Mouse (Mus musculus) midbrain, embryonic 13.5 days (tissue): Measurements from ENCODE around the gene Sdhc. TPM values are rescaled to one million over a fixed set of nuclear protein-coding genes. Genes with fewer than 3 reads are reported as not detected.
A peak's percentile ranks its signal among the peaks of the same experiment; 100 is the strongest.

Source experiments
- ATAC-seq: fragments of 200-750 bp; cut with Nextera tagmentation; 2 replicates; pipeline ENCODE4 v1.8.0; 2017; ENCODE audit warnings: mild to moderate bottlenecking, moderate TSS enrichment, moderate library complexity
- H3K27ac ChIP-seq: fragments of 300-500 bp; sonication (generic); 2 replicates; pipeline ENCODE4 v1.5.1; 2015; ENCODE audit warnings: inconsistent platforms, mild to moderate bottlenecking, moderate library complexity
- H3K27me3 ChIP-seq: fragments of 300-500 bp; sonication (generic); 2 replicates; pipeline ENCODE4 v1.6.1; 2015; ENCODE audit warnings: mild to moderate bottlenecking, inconsistent platforms
- H3K36me3 ChIP-seq: fragments of 300-500 bp; sonication (generic); 2 replicates; pipeline ENCODE4 v1.6.1; 2015; ENCODE audit warnings: mild to moderate bottlenecking, inconsistent platforms
- H3K4me1 ChIP-seq: fragments of 300-500 bp; sonication (generic); replicated peaks from 2 replicates; pipeline ENCODE4 v1.6.1; 2015; ENCODE audit warnings: inconsistent platforms
- H3K4me2 ChIP-seq: fragments of 300-500 bp; sonication (generic); replicated peaks from 2 replicates; pipeline ENCODE4 v1.6.1; 2015; ENCODE audit warnings: moderate library complexity, mild to moderate bottlenecking, inconsistent platforms
- H3K4me3 ChIP-seq: fragments of 300-500 bp; sonication (generic); replicated peaks from 2 replicates; pipeline ENCODE4 v1.5.1; 2015; ENCODE audit warnings: mild to moderate bottlenecking, inconsistent platforms
- H3K9ac ChIP-seq: fragments of 300-500 bp; sonication (generic); replicated peaks from 2 replicates; pipeline ENCODE4 v1.6.1; 2015; ENCODE audit warnings: mild to moderate bottlenecking, inconsistent platforms
- H3K9me3 ChIP-seq: fragments of 300-500 bp; sonication (generic); 2 replicates; pipeline ENCODE4 v1.6.1; 2016; ENCODE audit warnings: mild to moderate bottlenecking, inconsistent platforms
- WGBS: fragments of 180-500 bp; shearing (Covaris S2); methylation state at CpG from one replicate; pipeline ENCODE4 v1.1.7; 2015; 5-methylcytosine and 5-hydroxymethylcytosine counted together
- polyA plus RNA-seq: library from polyadenylated mRNA; unstranded; fragments of >200 nt; fragmentation: Nextera tagmentation; extraction: Ambion mirVana; gene quantifications from 2 replicates; pipeline ENCODE4 v1.2.1, GENCODE M21; 2015

The Sdhc gene
- polyA plus RNA-seq, 1 experiment from 2014 or later: 260 TPM

DNA sequence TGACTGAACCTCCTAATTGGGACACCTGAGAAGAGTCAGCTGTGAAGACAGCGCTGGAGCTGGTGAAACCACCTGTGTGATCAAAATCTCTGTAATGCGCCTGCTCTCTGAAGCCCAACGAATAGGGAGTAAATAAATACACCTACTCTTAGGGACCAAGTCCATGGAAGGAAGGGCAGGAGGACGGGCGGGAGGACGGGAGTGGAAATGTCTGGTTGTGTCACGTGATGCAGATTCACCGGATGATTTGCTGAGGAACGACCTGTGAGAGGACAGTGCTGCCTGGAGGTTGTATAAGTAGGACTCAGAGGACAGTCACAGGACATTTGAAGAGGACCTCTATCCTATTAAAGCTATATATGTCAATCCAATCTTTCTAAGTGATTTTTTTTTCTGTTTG, 40.8 kb downstream of the Sdhc start:
- 40% methylated on average over 9 of the region's 9 CpGs for WGBS
- no peaks in the 10 kb centered on the region for H3K36me3 ChIP-seq

GRCm38 (mm10) chr1:171105226-171105625, 45.2 kb downstream of the Sdhc start:
- no peak for ATAC-seq
- 71% methylated on average over 6 of the region's 6 CpGs for WGBS
- H3K27me3 ChIP-seq: peaks cover 6% of the 10 kb centered on the region; the same call in 1 of the 2 replicates

More for the DNA sequence above, 40.8 kb downstream of the Sdhc start:
- Histone ChIP-seq H3K4me3 (no peak overlapping the region), H3K9ac (no peak overlapping the region), H3K27ac (no peak overlapping the region), H3K27me3 (peaks cover 6% of the 10 kb centered on the region; the same call in 1 of the 2 replicates), H3K9me3 (no peaks in the 10 kb centered on the region), H3K4me2 (no peak overlapping the region), H3K4me1 (peaks cover 16% of the 10 kb centered on the region)
- ATAC-seq: no peak

DNA sequence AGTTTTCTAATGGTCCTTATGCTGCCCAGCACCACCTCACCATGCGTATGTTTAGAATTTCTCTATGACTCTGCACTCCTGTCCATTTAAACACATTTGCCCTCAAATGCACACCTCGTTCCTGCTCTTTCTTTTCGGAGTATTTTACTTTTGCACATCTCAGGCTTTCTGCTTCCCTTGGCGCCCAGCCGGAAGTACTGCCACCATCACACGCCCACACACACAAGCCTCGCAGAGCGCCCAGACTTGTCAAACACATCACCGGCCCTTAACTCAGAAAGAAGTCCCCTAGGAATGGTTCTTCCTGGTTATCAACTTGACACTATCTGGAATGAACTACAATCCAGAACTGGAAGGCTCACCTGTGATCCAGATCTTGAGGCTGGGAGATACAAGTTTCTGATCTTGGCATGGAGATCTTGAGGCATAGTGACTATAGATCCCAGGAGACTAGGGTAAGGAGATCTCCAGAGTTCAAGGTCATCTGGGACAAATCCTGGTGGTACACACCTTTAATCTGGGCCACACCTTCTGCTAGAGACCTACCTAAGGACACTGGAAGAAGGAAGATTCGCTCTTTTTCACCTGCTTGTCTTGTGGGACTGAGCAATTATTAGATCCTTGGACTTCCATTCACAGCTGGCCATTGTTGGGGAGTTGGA, 47.1 kb downstream of the Sdhc start:
- H3K4me2 ChIP-seq: peak overlapping the region; percentile 57
- WGBS: 10% methylated on average over 10 of the region's 10 CpGs
- H3K4me1 ChIP-seq: peaks cover 6% of the 10 kb centered on the region; the same call in 1 of the 2 replicates
- no peaks in the 10 kb centered on the region for H3K36me3 ChIP-seq
- H3K9me3 ChIP-seq: no peaks in the 10 kb centered on the region
- no peak overlapping the region for H3K9ac ChIP-seq
- H3K4me3 ChIP-seq: peak overlapping the region; percentile 63
- no peak for ATAC-seq
- no peaks in the 10 kb centered on the region for H3K27me3 ChIP-seq
- H3K27ac ChIP-seq: no peak overlapping the region

More at GRCm38 (mm10) chr1:171105226-171105625, 45.2 kb downstream of the Sdhc start:
- Histone ChIP-seq H3K4me2 (no peak overlapping the region), H3K36me3 (no peaks in the 10 kb centered on the region), H3K4me1 (peaks cover 6% of the 10 kb centered on the region; the same call in 1 of the 2 replicates), H3K27ac (no peak overlapping the region), H3K9me3 (no peaks in the 10 kb centered on the region), H3K4me3 (no peak overlapping the region), H3K9ac (no peak overlapping the region)

DNA sequence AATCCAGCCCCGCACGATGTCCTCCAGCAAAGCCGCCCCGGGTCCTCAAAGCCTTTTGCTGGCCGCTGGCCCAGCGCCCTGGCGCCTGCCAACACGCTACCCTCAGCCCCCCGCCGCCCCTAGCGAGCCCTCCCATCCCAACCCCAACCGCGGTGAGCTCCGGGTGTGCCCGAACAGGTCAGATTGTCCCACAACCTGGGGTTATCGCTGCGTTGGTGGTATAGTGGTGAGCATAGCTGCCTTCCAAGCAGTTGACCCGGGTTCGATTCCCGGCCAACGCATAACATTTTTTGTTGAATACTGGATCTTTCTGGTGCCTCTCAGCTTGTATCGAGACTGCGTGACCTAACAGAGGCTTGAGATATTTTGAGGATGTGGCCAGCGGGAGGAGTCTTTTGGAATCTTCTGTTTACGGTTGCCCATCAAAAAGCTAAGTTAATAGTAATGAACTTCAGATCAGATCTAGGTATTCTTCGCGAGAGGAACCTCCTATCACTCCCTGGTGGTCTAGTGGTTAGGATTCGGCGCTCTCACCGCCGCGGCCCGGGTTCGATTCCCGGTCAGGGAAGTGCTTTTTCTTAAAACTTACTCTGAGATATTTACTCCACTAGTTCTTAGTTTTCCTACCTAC, 47.7 kb downstream of the Sdhc start:
- Histone ChIP-seq H3K4me3 (peak overlapping the region; percentile 63), H3K9ac (peak overlapping the region; percentile 70), H3K9me3 (no peaks in the 10 kb centered on the region), H3K4me2 (peak overlapping the region; percentile 57), H3K36me3 (no peaks in the 10 kb centered on the region), H3K4me1 (peaks cover 6% of the 10 kb centered on the region; the same call in 1 of the 2 replicates), H3K27ac (peak overlapping the region; percentile 74), H3K27me3 (no peaks in the 10 kb centered on the region)
- peak; percentile 96 for ATAC-seq
- under 1% methylated on average over 35 of the region's 35 CpGs for WGBS

DNA sequence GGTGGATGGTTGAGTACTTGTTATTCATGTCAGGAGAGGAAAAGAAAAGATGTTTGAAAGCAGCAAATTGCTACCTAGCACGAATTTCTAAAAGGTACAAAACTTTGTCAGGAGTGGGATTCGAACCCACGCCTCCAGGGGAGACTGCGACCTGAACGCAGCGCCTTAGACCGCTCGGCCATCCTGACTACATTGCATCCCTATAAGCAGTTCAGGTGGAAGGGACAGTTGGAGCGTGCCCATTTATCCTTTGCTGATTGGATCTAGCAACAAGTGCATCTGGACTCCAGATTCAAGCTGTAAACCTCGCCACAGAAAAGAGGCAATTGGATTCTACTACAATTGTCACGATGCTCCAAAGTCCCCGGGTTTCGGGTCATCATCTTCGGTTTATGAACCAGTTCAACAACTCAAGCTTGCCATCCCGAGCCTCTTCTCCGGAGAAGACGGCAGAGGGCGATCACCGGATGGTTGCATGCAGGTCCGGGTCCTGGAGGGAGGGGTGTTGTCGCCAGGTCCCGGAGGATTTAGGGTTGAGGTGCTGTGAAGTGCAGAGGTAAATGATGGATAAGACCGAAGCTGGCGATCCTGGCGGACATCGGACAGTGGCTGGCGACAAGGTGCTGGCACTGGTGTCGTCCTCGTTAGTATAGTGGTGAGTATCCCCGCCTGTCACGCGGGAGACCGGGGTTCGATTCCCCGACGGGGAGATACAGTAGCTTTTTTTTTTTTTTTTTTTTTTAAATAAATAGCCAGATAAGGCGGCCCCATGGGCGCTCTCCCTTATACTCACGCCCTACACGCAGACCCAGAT, 48.5 kb downstream of the Sdhc start:
- peak; percentile 92 for ATAC-seq
- under 1% methylated on average over 40 of the region's 40 CpGs for WGBS

DNA sequence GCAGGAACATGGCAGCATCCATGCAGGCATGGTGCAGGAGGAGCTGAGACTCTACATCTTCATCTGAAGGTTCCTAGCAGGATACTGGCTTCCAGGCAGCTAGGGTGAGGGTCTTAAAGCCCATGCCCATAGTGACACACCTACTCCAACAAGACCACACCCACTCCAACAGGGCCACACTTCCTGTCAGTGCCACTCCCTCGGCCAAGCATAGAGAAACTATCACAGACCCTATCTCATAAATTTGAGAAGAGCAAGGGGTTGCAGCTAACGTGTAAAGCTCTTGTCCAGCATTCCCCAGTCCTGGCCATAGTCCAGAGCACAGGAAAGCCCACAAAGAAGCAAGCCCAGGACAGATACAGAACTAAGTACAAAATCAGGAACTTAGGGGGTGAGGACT, 49.4 kb downstream of the Sdhc start:
- Histone ChIP-seq H3K36me3 (no peaks in the 10 kb centered on the region), H3K4me3 (peak overlapping the region; percentile 63; the same call in 1 of the 2 replicates), H3K4me1 (peaks cover 6% of the 10 kb centered on the region; the same call in 1 of the 2 replicates), H3K9ac (no peak overlapping the region), H3K4me2 (no peak overlapping the region), H3K9me3 (no peaks in the 10 kb centered on the region), H3K27ac (no peak overlapping the region), H3K27me3 (no peaks in the 10 kb centered on the region)
- no peak for ATAC-seq
- WGBS: 57% methylated on average over 2 of the region's 2 CpGs

More for the DNA sequence above, 48.5 kb downstream of the Sdhc start:
- Histone ChIP-seq H3K9me3 (no peaks in the 10 kb centered on the region), H3K27me3 (no peaks in the 10 kb centered on the region), H3K4me1 (peaks cover 6% of the 10 kb centered on the region; the same call in 1 of the 2 replicates), H3K4me2 (peak overlapping the region; percentile 57), H3K27ac (peak overlapping the region; percentile 74), H3K4me3 (peak overlapping the region; percentile 63), H3K9ac (peak overlapping the region; percentile 70), H3K36me3 (no peaks in the 10 kb centered on the region)

GRCm38 (mm10) chr1:171097612-171098011, 52.8 kb downstream of the Sdhc start:
- Histone ChIP-seq H3K4me1 (no peaks in the 10 kb centered on the region), H3K36me3 (no peaks in the 10 kb centered on the region), H3K4me2 (no peak overlapping the region), H3K9me3 (no peaks in the 10 kb centered on the region), H3K27ac (no peak overlapping the region), H3K4me3 (no peak overlapping the region), H3K27me3 (peaks cover 4% of the 10 kb centered on the region), H3K9ac (no peak overlapping the region)
- WGBS: 62% methylated on average over 2 of the region's 2 CpGs
- no peak for ATAC-seq

GRCm38 (mm10) chr1:171097136-171097535, 53.3 kb downstream of the Sdhc start:
- Histone ChIP-seq H3K36me3 (no peaks in the 10 kb centered on the region), H3K4me2 (no peak overlapping the region), H3K9ac (no peak overlapping the region), H3K4me3 (no peak overlapping the region), H3K27me3 (peaks cover 4% of the 10 kb centered on the region), H3K27ac (no peak overlapping the region), H3K9me3 (no peaks in the 10 kb centered on the region), H3K4me1 (no peaks in the 10 kb centered on the region)
- no peak for ATAC-seq

GRCm38 (mm10) chr1:171096110-171096964, 54.1 kb downstream of the Sdhc start:
- no peak for ATAC-seq
- Histone ChIP-seq H3K27me3 (peaks cover 4% of the 10 kb centered on the region), H3K9ac (no peak overlapping the region), H3K4me1 (no peaks in the 10 kb centered on the region), H3K4me3 (no peak overlapping the region), H3K9me3 (no peaks in the 10 kb centered on the region; the same call in 1 of the 2 replicates), H3K36me3 (no peaks in the 10 kb centered on the region), H3K4me2 (no peak overlapping the region), H3K27ac (no peak overlapping the region)
- 18% methylated on average over 10 of the region's 10 CpGs for WGBS

- peaks cover 10% of the 10 kb centered on the region for H3K27me3 ChIP-seq
- no peaks in the 10 kb centered on the region; the same call in 1 of the 2 replicates for H3K9me3 ChIP-seq
- no peaks in the 10 kb centered on the region for H3K4me1 ChIP-seq
- no peak overlapping the region for H3K4me3 ChIP-seq
- no peak overlapping the region for H3K9ac ChIP-seq
- no peaks in the 10 kb centered on the region for H3K36me3 ChIP-seq
- H3K4me2 ChIP-seq: no peak overlapping the region
- ATAC-seq: no peak
- no peak overlapping the region for H3K27ac ChIP-seq
- WGBS: 79% methylated on average over 4 of the region's 4 CpGs
These were observed 56.0 kb downstream of the Sdhc start for GRCm38 (mm10) chr1:171094424-171094823.

DNA sequence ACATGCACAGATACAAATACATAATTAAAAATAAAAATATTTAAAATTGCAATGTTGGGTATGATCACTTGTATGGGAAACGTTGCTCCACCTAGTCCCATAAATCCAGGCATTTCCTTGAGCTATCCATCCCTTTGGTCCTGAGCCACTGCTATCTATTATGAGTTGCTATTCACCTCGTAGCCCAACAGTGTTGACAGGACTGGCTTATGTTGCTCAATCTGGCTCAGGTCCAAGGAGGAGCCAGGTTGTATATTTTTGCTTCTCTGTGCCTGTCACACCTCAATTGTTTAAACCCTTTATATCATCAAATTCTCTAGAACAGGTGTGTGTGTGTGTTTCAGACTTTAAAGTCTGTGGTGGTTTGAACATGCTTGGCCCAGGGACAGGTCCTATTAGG, 59.6 kb downstream of the Sdhc start:
- Histone ChIP-seq H3K9me3 (no peaks in the 10 kb centered on the region; the same call in 1 of the 2 replicates), H3K27me3 (peaks cover 21% of the 10 kb centered on the region), H3K4me1 (no peaks in the 10 kb centered on the region; the same call in 1 of the 2 replicates), H3K9ac (no peak overlapping the region), H3K4me3 (no peak overlapping the region), H3K4me2 (no peak overlapping the region), H3K36me3 (no peaks in the 10 kb centered on the region), H3K27ac (no peak overlapping the region)
- WGBS: 81% methylated on average over 2 of the region's 2 CpGs
- no peak for ATAC-seq
